Mouse (Mus musculus): Measurements from ENCODE around the gene Vmac.
A peak's percentile ranks its signal among the peaks of the same experiment; 100 is the strongest.

Vmac gene

DNA sequence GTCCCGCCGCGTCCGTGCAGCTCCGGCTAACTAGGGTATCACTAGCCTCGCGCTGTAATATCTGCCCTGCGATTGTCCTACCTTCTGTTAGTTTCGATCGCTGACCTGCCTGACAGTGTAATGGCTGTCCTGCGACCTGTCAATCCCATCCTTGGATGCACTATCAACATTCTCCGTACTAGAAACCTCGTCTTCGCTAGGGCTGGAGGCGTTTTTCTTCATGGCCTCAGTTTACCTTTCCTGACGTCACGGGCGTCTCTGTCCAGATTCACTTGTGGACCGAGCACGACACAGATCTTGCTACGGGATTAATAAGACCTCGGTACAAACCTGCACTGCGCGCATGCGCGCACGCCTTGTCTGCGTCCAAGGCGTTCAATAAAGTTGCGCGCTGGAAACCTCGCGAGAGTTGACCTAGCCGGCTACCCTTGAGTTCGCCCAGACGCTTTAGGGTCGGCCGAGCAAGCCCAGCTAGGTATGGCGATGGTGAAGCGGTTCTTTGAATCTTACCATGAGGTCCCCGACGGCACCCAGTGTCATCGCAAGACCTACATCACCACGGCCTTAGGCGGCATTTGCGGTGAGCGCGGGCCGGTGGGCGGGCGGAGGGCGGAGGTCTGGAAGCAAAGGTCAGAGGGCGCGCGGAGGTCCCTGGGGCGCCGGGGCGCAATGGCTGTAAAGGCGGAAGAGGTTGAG is at the start of gene Vmac, which contains the start of gene Ndufa11:
Vmac (minus strand) TSS at position 660 of the 696 bp plus-strand sequence.
Ndufa11 (plus strand) TSS at position 405 of the 696 bp plus-strand sequence.
- peak; percentile 62 for ATAC-seq (ENCODE audit: low TSS enrichment)

DNA sequence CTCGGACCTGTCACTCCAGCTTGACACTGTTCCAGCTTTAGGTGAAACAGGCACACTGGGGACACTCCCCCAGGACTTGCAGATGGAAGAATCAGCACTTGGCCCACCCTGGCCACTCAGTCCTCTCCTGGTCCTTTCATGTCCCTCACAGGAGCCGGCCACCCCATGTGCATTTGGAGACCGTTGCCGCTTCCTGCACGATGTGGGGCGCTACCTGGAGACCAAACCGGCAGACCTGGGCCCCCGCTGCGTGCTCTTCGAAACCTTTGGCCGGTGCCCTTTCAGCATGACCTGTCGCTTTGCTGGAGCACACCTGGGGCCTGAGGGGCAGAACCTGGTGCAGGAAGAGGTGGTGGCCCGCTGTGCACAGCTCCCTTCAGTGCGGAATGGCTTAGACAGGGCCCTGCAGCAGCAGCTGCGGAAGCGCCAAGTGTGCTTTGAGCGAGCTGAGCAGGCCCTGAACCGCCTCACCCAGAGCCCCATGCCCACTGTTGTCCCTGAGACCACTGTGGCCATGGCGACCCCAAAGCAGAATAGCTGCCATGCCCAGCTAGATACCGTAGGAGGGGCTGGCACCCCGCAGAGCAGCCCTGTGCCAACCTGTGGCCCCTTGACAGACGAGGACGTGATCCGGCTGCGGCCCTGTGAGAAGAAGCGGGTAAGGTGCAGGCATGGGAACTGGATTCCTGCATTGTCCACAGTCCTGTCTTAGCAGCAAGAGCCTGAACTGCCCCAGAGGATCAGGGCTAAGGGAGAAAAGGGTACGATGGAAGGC is 49.0 kb upstream of the Vmac start:
- no peak for ATAC-seq (ENCODE audit: low TSS enrichment)

DNA sequence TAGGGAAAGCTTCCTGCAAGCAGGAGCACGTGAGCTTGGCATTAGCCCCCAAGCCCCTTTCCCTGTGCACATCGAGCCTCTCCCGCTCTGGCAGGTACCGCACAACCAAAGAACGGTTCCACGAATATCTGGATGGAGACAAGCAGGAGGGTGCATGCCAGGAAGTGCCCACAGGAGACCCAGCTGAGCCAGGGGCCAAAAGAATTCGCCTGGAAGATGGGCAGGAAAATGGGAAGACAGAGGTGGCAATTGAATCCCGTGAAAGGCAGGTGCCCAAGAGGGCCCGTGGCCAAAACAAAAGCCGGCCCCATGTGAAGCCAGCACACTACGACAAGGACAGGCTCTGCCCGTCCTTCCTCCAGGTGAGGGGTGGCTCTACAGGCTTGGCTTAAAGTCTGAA is 47.6 kb upstream of the Vmac start:
- peak; percentile 5; the same call in 1 of the 2 replicates for ATAC-seq (ENCODE audit: low TSS enrichment)

DNA sequence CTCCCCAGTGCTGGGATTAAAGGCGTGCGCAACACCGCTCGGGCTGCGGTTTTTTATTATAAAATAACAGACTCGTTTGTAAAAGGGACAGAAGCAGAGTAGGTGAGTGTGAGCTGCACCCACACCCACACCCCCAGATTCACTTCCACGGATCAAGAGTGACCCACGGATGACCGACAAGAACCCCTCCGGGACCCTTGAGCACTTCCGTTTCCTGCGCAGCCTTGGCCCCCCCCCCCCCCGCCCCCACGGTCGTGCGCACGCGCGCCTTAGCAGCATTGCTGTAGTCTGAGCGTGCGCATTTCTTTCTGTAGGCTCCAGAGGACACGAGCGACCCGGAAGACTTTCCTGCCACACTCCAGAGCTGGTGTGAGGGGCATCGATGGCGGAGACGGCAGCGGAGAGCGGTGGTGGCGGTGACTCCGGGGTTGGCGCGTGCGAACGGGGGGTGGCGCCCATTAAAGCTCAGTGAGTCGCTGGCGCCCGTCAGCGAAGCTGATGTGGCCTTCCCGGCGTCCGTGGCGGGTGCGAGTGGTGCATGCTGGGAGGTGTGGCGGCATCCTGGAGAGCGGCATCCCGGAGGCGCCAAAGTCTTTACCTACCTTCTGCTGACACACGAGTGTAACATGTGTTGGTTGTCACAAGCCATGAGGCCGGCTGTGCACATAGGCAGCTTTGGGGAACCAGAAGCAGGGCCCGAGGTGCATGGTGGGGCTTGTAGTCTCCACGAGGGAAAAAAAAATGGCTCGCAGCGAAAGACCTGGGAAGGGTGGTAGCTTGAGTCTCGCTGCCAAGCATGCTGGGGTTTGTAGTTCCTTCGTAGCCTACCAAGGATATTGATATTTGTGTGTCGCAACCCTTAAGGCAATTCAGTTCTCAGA is 46.9 kb upstream of the Vmac start, which contains the start of gene Dus3l:
Dus3l (plus strand) TSS at position 284 of the 881 bp plus-strand sequence.
- ATAC-seq (ENCODE audit: low TSS enrichment) = peak; percentile 77

DNA sequence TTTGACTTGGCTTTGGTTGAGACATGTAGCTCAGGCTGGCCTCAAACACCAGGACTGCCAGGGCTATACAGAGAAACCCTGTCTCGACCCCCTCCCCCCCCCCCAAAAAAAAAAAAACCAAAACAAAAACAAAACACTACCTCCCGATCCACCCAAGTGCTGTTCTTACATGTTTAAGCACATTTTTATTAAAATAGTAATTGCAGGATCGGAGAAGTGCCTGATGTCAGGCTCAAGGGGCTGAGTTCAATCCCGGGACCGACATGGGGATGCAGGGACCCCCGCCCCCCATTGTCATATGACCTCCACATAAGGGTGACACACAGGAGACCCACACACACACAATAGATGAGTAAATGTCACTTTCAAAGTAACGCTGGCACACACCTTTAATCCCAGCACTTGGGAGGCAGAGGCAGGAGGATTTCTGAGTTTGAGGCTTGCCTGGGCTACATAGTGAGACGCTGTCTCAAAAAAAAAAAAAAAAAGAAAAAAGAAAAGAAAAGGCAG is 46.0 kb upstream of the Vmac start:
- no peak for ATAC-seq (ENCODE audit: low TSS enrichment)

DNA sequence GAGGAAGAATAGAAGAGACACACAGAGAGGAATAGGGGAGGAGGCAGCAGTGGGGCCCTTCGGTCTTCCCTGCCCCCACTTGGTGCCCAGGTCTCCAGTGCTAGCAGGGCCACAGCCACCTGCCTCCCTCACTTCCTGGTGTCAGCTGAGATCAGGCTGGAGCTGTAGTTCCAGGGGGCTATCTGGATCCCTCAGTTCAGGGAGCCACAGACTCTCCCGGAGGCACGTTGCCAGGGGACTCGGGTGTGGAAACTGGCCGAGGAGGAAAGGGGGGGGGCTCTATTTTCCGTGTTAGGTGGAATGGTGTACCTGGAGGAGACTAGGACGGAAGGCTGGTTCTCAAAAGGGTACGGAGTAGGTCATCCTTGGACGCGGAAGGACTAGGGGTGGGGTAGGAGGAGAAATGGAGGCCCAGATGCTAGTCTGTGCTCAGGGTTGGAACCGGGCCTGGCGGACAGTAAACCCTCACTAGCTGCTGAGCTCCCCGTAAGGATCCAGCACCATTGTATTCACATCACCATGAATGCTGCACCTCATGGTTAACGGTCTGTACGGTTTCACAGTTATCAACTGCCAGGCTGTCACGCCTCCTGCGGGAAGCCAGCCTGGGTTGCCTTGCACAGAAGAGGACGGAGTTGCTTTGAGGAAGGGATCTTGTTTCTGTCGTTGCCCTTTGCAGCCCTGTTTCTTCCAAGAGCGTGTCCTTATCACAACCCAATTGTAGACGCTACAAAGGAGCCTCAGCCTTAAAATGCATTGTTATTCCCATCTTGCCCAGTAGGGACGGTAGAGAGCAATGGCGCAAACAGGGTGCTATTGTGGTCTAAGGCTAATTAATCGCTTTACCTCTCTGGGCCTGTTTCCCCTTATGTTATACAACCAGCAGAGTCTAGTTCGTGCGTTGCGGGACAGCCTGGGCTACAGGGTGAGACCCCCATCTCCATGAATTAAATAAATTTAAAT is 45.2 kb upstream of the Vmac start:
- no peak for ATAC-seq (ENCODE audit: low TSS enrichment)

DNA sequence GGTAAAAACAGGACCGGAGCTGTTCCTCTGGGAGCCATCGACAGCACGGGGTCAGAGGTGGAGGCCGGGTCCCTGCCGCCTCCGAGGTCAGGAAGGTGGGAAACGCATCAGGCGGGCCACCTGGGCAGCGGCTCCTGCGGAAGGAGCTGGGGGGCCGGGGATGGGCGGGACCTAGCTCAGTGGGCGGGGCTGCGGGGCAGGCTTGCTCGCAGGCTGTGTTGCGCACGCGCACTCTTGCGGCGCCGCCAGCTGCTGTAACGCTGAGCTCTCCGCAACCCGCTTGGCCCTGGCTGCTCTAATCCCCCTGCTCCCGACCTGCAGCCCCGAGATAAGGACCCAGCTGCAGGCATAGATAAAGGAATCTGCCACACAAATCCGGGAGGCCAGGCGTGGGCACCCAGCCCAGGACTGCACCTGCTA is 44.2 kb upstream of the Vmac start:
- peak; percentile 42 for ATAC-seq (ENCODE audit: low TSS enrichment)

DNA sequence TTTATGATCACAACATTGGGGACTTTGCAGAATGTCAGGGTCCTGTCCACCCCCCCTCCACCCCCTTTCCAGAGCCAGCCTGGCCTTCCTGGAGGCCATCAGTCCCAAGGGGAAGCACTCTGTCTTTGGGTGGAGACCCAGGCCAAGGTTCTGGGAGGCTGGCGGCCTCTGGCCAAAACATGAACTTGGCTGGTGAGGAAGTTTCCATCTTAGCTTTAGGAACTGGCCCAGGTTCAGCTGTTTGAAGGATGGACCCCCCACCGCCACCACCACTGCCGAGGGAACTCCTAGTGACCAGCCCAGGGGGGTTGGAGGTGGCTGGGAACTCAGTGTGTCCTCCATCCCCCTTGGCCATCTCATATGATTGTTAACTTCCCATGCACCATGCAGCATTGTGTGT is 43.3 kb upstream of the Vmac start:
- no peak for ATAC-seq (ENCODE audit: low TSS enrichment)

DNA sequence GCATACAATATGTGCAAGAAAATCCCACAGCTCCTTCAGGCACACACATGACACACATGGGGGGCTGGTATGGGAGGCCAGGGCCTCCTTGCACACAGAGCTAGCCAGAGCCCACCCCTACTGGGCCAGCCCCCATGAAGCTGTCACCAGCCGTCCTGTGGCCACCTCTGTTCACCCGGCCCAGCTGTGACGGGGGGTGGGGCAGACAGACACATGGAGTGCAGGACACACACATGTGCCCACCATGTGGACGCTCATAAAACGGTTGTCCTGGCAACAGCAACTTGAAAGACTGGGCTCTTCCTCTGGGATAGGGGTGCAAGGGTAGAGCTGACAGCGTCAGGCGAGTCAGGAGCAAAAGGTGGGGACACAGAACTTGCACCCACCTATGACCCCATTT is 41.4 kb upstream of the Vmac start:
- ATAC-seq (ENCODE audit: low TSS enrichment) = no peak

DNA sequence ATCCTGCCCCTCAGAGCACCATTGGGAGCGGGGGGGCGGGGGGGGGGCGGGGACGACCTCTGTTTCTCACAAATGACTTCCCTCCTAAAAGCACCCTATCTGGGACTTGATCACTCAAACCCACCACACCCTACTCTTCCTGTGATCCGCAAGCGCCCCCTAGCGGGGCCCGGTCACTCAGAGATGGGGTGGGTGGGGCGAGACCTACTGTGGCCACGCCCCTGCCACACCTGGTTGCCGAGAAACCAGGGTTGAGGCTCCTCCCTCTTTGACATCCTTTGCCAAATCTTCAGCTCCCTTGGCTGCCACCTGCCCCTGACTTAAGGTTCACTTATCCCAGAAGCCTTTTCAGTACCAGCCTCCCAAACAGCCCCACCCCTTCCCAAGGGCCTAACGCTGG is 40.3 kb upstream of the Vmac start:
- ATAC-seq (ENCODE audit: low TSS enrichment) = no peak

DNA sequence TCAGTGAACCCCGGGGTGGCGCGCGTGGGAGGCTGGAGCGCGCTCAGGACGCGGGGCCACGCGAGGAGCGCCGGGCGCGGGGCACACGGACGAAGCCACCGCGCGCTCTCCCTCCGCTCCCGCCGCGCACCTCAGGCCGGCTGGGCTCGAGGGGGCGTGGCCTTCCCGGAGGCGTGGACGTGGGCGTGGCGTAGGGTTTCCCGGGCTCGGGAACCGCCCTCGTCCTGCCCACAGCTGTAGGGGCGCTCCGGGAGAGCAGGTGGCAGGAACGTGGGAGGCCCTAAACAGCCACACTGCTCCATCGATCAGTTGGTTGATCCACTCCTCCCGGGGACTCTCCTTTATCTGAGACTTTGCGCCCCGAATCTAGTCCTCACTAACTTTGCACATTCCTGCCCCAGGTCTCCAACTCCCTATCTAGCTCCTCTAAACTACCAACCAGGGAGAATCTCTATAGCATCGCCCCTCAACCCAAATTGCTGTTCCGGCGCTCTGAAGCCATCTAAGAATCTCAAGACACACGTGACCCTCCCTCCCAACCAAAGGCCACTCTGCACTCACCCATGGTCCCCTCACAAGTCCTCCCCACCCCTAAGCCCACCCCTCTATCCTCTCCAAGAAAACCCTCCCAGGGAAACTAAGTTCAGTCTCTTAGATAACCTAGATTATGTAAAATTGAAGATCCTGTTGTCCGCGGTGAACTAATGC is 39.7 kb upstream of the Vmac start, which contains the start of gene Nrtn:
Nrtn (minus strand) TSS at position 115 of the 708 bp plus-strand sequence.
- 0 out of 2 replicates have a peak, but pooled peaks have one; percentile 18 for ATAC-seq (ENCODE audit: low TSS enrichment)

DNA sequence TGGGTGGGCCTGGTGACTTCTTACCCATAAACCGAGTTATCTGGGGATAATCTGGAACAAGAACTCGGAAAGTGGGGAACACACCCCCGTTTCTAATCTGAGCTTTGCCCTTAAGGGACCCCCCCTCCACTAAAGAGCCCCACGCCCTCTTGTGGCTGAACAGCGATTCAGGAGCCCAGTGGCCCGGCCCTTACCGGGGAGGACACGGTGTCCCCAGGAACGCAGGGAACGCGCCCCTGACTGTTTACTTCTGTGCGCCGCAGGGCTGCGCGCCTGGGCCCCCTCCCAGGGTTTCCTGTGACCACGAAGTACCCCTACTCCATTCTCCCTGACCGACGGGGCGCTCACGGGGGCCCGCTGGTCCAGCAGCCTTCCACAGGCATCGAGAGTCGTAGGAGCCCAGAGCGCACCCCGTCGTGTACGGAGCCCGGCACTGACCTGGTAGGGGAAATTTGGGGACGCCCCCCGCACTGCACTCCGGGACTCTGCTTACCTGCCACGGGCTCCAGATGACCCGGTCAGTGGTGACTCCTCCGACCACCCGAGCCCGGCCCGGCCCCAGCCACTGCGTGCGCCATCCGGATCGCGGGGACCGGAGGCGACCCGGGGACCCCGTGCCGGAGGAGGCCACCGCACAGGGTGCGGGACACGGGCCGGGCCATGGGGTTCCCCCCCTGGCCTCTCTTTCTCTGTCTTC is 39.0 kb upstream of the Vmac start:
- ATAC-seq (ENCODE audit: low TSS enrichment) = no peak

DNA sequence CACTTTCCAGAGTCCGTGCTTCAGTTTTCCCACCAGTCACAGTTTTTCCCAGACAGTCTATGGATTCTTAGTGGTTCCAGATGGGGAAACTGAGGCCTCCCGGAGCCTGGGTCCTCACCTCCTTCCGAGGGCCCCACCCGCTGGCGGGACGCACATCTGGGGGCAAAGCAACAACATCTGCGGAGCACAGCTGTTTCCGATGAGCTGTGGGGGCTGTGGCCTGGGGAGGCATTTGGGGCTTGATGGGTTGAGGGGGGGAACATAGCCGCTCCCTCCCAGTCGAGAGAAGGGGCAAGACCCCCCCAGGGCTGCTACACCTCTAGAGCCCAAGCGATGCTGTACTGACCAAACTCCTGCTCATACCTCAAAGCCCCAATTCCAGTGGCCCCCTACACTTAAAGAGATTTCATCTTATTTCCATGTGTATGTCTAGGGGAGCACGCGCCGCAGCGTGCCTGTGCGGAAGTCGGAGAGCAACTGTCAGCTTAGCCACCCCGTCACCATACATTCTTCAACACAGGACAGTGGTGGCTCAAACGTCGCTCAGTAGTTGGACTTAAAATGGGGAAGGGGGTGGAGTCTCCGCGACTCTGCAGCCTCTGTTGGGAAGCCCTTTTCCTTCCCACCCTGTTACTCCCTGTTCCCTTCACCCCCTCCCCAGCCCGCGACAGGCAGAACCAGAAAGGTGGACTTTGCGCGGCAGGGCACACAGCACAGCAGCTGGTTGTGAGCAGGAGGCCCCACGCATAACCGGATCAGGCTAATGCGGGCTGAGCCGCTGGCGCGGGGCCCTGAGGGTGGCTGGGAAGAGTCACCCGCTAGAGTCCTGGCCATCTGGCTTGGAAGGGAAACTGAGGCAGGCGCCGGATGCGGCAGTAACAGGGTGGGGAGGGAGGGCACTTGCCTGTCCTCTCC is 36.7 kb upstream of the Vmac start:
- no peak for ATAC-seq (ENCODE audit: low TSS enrichment)

DNA sequence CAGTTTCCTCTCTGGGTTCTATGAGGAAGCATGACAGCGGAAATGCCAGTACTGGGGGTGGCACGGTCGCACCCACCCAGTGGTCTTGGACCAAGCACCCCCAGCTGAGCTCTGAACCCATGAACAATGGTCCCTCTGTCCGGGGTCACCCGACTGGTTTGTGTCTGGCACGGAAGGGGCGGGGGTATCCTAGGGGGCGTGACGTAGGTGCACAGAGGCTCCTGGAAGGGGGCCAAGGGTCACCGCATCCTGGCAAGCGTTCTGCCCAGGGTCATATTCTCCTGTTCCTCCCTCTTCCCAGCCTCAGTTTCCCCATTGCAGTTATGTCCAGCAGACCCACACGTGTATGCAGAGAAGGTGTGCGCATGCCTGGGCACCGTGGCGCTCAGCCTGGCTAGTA is 35.6 kb upstream of the Vmac start:
- no peak for ATAC-seq (ENCODE audit: low TSS enrichment)

DNA sequence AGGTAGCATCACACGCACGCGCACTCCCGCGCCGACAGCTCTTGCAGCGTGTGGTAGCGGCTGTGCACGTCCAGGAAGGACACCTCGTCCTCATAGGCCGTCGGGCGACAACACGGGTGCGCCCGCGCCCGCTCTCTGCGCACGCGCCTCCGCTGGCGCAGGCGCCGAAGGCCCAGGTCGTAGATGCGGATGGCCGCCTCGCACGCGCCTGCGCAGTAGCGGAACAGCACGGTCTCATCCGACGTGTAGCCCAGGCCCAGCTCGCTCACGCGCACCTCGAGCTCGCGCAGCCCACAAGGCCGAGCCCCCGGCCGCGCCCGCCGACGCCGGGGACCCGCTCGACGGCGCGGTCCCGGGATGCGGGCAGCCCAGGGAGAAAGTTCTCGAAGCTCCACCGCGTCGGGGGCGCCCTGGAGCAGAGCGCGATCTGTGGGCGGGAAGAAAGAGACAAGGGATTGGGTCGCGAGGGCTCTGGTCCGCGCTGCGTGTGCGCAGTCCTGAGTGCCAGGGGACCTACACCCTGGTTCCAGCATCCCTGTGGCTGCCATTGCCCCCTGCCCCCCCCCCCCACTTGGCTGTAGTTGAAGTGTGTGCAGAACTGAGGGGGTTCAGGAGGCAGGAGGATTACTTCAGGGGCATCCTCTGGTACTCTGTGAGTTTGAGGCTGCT is 33.7 kb upstream of the Vmac start:
- ATAC-seq (ENCODE audit: low TSS enrichment) = peak; percentile 65; the same call in 1 of the 2 replicates

DNA sequence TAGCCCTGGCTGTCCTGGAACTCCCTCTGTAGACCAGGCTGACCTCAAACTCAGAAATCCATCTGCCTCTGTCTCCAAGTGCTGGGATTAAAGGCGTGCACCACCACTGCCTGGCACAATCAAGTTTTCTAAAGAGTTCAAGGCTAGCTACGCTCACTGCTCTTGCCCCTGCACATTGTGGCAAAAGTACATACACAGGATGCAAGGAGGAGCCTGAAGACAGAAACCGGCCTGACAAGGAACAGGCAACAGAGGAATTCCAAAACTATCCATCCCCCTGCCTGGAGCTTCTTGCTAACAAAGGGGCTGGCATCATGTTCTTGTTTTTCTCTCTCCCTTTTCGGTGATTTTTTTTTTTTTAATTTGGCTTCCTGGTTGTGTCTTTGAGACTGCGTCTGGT is 26.4 kb upstream of the Vmac start:
- ATAC-seq (ENCODE audit: low TSS enrichment) = no peak

DNA sequence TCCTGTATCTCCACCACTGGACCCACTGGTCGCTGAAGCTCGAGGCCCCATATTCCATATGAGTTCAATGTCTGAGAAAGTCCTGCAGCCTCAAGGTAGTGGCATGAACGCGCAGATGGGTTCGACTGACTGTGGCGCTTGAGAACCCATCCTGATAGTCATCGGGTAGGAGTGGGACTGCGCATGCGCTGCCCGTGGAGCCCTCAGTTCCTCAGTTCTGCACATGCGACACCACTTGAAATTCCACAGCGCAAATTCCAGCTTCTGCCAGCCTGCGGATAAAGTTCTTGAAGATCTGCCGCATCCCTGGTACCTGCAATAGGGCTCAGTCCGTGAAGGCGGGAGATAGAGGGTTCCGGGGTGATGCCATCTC is 23.0 kb upstream of the Vmac start:
- ATAC-seq (ENCODE audit: low TSS enrichment) = no peak

All from frontal cortex, adult (tissue).